Mouse (Mus musculus): ENCODE measurements at regions not wholly inside any gene's neighbourhood (a gene's known extent, or its start where the extent isn't known, plus 50 kb on each side); places are given as distances from the start of the nearest gene placed in this dataset.

DNA sequence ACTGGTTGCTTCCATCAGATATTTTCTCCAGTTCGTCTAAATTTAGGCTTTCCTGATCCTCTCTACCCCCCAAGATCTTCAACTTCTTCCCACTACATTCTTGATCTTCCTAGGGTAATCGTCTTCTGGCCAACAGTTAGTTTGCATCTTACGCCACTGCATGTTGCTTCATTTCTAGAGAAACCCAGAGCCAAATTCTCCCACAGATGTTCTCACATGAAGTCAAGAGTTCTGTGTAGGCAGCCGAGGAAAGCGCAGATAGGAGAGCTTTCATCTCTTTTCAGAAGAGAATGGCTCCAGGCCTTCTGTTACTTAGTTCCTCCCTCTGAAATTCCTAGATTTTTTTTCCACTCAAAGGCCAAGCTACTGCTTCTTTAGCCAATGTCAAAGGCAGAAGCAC lies 179.9 kb downstream of the Fgf10 start:
- no peak for DNase-seq (ENCODE audit: low read depth, low spot score)

GRCm38 (mm10) chr13:118850708-118851107 lies 181.1 kb downstream of the Fgf10 start:
- no peak for DNase-seq (ENCODE audit: low read depth, low spot score)

DNA sequence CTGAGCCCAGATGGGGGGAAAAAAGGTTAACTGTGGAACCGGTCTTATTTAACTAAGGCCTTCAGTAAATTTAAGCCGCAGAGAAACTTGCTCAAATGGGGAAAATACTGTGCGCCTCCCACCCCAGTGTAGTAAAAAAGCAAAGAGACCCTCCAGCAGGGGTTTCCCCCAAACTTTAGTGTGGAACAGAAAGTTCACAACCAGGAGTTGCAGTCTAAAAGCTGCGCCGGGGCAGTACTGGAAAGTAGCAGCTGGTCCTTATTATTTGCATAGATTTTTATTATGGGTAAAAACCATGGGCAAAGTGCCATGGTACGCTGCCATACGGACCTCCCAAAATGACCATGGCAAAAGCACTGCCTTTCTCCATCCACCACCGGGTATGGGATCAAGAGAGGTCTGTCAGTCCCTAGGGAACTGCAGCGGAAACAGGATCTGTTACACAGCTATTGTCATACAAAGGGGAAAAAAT lies 216.8 kb downstream of the Fgf10 start:
- DNase-seq (ENCODE audit: low read depth, low spot score) = no peak

DNA sequence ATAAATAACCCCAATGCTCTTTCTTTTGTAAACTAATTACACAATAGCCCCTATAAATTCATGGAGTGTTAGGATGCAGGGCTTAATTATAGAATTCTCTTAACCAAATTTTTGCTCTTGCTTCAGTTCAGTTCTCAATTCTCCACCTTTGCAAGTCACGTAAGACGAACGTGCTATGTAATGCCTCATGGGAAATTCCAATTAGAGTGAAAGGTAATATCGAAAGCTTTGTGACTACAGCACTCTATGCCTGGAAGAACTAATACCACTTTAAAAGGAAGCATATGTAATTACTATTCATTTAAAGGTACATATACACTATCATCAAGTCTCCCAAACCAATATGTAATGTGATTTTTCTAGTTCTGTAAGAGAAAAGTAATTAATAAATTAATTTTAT lies 225.5 kb downstream of the Fgf10 start:
- DNase-seq (ENCODE audit: low read depth, low spot score) = no peak

DNA sequence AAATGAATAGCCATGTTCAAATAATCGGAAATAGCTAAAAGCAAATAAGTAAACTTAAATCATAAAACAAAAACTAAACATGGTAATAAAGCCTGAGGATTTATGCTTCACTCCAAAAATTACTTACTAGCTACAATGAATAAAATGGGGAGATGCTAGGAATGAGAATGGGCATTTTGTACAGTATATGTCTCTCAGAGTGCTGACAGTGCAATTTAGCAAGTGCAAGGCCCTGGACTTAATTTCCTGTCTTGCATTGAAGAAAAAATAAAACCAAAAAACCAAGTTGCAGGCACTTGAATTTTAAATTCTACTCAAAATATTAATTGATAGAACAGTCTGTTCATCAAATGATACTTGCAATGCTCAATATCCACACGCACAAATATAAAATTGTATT lies 232.4 kb downstream of the Fgf10 start:
- no peak for DNase-seq (ENCODE audit: low read depth, low spot score)

GRCm38 (mm10) chr13:118910351-118910750 lies 240.8 kb downstream of the Fgf10 start:
- DNase-seq (ENCODE audit: low read depth, low spot score) = no peak

- no peak for DNase-seq (ENCODE audit: low read depth, low spot score)
Observed at GRCm38 (mm10) chr13:118940786-118941185, 271.2 kb downstream of the Fgf10 start.

DNA sequence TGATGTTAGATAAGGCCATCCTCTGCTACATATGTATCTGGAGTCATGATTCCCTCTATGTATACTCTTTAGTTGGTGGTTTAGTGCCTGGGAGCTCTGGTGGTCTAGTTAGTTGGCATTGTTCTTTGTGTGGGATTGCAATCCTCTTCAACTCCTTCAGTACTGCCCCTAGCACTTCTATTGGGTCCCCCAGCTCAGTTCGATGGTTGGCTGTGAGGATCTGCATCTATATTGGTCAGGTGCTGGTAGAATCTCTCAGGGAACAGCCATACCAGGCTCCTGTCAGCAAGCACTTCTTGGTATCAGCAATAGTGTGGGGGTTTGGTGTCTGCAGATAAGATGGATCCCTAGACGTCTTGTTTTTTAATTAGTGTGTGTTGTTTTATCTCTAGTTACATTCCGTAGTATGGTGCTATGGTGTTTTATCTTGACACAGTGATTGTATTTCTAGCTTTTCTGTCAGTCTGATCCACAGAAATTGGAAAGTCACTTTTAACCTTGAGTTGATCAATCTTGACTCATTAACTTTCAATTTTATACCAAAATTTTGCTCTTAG lies 296.6 kb downstream of the Fgf10 start:
- DNase-seq (ENCODE audit: low read depth, low spot score) = no peak

- no peak for DNase-seq (ENCODE audit: low read depth, low spot score)
Observed at GRCm38 (mm10) chr13:118967707-118968106, 298.1 kb downstream of the Fgf10 start.

GRCm38 (mm10) chr13:118975008-118975407 lies 305.4 kb downstream of the Fgf10 start:
- DNase-seq (ENCODE audit: low read depth, low spot score) = no peak

GRCm38 (mm10) chr13:118975519-118975918 lies 305.9 kb downstream of the Fgf10 start:
- DNase-seq (ENCODE audit: low read depth, low spot score) = no peak

- DNase-seq (ENCODE audit: low read depth, low spot score) = no peak
Observed at GRCm38 (mm10) chr13:118979505-118979904, 309.9 kb downstream of the Fgf10 start.

DNA sequence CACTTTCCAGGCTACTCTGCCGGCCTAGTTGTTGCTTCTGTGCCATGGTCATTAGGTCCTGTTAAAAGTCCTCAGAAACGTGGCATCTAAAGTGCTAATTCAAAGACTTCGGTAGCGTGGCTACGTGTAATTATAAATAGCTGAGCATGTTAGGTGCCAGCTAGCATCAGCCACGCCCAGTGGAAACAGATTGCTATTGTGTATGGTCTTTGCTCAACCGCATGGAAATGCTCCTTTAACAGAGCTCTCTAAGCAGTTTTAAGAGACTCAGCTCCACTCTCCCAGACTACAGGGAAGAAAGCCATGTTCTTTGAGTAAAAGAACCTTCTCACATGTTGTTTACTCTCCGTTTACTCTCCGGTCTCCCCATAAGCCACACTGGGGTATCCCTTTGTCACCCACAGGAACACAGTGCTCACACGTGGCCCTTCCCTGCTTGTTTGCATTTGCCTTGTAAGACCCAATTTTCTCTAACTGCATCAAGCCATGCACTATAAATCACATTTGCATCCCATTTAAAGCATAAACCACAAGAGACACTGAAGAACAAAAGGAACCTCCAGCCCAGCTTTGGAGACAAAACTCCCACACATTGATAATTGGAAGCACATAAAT lies 311.7 kb downstream of the Fgf10 start:
- no peak for DNase-seq (ENCODE audit: low read depth, low spot score)

GRCm38 (mm10) chr13:118985285-118985684 lies 315.7 kb downstream of the Fgf10 start:
- no peak for DNase-seq (ENCODE audit: low read depth, low spot score)

- DNase-seq (ENCODE audit: low read depth, low spot score) = no peak
Observed at GRCm38 (mm10) chr13:119025305-119025975, 355.8 kb downstream of the Fgf10 start.

GRCm38 (mm10) chr13:119039616-119040015 lies 370.0 kb downstream of the Fgf10 start:
- DNase-seq (ENCODE audit: low read depth, low spot score) = no peak

DNA sequence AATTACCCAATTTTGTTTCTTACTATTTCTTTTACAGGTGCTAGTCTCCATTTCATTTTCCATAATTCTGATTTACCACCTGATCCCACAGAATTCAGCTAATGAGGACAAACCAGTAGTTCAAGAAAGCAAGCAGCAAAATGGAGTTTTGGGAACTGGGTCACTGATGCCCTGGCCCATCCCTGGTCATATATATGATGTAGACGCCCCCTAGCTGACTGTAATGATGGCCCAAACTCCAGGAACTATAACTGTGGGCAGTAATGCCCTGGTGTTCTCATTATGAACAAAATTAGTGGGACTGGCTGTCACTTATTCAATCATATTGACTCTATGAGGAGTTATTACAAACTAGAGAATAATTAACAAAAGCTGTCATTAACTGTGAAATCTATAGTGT lies 375.5 kb downstream of the Fgf10 start:
- DNase-seq (ENCODE audit: low read depth, low spot score) = no peak

DNA sequence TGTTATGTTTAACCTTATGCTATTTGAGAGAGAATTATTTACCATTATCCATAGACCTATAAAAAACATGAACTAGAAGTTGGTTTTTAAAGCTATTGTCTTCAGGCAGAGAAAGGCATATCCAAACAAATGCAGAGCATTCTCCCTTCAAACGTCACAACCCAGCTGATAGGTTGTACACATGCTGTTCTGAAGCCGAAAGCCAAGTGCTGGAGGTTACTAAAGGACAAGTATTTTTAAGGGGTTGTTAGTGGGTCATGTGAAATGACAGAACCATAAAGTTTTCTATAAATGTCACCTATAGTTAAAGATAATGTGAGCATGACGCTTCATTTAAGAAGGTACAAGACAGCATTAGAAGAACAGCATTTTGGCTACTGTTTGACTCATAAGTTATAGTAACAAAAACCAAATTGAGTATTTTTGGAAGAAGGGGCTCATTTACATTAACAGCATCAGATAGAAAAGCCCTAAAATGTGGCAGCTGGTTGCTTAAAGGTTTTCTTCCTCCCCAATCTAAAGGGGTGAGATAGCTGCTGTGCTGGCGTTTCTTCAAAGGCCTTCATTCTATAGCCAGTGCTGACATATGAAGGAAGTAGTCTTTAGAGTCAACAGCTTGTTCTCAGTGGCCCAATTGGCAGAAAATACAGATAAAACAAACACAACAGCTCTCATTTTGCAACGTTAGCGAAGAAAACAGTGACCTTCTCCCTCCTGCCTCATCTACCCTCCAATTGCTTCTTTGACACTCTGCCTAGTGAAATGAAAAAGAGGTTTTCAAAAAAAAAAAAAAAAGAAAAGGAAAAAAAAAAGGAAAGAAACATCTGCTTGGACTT lies 359.4 kb upstream of the Paip1 start:
- DNase-seq (ENCODE audit: low read depth, low spot score) = no peak

DNA sequence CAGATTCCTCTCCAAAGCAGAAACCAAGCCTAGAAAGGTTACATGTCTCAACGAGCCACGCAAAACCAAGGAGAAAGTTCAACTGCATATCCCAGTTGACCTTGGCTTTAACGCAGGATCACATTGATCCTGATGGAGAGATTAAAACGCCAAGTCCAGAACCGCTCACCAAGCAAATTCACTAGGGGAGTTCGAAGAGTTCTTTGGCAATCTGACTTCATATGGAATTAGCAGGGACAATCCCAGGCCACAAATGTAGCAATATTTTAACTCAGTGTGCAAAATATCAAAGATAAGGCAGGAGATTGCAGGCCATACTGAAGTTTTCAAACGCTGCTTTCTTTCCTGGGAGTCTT lies 358.8 kb upstream of the Paip1 start:
- no peak for DNase-seq (ENCODE audit: low read depth, low spot score)

DNA sequence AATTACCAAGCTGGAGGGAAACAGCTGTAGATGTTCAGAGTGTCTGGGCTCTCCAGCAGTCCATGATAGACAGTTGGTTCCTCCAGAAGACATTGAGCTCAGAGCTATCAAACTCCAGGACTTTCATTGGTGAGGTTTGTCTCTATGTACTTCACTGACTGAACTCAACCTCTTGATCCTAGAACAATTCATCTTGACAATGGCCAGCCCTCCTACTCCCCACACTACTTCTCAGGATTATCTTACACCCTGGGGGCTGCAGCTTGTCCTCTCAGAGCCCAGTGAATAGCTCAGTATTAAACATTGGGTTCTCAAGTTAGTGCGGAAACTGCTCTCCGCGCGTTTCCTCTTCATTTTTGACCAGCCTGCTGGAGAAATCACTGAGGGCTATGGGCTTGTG lies 349.2 kb upstream of the Paip1 start:
- DNase-seq (ENCODE audit: low read depth, low spot score) = no peak

GRCm38 (mm10) chr13:119081691-119082090 lies 346.7 kb upstream of the Paip1 start:
- DNase-seq (ENCODE audit: low read depth, low spot score) = no peak

GRCm38 (mm10) chr13:119117906-119118305 lies 310.5 kb upstream of the Paip1 start:
- no peak for DNase-seq (ENCODE audit: low read depth, low spot score)
